Mouse (Mus musculus) ovary, adult 2 months (tissue): ENCODE results near the gene Gm28171. TPM values are rescaled to one million over a fixed set of nuclear protein-coding genes. Genes with fewer than 3 reads are reported as not detected.

Source experiments
- polyA plus RNA-seq: library from polyadenylated mRNA; depleted of rRNA; stranded (reverse); fragments of >200 nt; gene quantifications from 2 replicates; pipeline ENCODE4 v1.2.3, GENCODE M21; 2012; rRNA removed

Gm28171 gene
- polyA plus RNA-seq, result not detected in 2 replicates

DNA sequence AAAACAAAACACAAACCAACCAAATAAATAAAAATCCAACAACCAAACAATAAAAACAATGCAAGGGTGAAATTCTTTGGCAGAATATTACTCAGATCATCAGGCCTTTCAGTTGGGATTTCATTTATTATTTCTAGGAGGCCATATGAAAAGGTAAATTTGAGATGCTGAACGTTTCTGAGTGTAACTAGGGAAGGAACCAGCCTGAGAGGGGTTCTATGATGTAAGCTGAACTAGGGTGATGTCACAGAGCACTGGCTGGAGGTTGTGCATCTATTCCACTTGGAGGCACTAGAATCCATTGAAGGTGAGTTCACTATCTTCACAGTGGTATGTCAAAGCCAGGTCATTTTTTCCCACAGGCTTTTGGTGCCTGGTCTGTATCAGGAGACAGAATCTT is at the start of gene Gm28171:
Gene Gm28171 (plus strand): TSS at position 301 of the 400 bp plus-strand sequence.

Other genes with a start within 250 kb of the Gm28171 start
- not detected in 2 replicates for gene Gm21854, start 136.4 kb upstream of the Gm28171 start, polyA plus RNA-seq
- not detected in 2 replicates for gene Gm20914, start 67.4 kb upstream of the Gm28171 start, polyA plus RNA-seq
- gene Gm21778, start 149.1 kb downstream of the Gm28171 start, polyA plus RNA-seq, result not detected in 2 replicates